Mouse (Mus musculus) adrenal gland, adult 8-10 months (tissue): ENCODE data around the gene Rorb. TPM values are rescaled to one million over a fixed set of nuclear protein-coding genes. Genes with fewer than 3 reads are reported as not detected.

Experiments used
- DNase-seq: peaks from one replicate; pipeline ENCODE4 v3.0.0; 2022
- total RNA-seq, 4 experiments: library from RNA; stranded (reverse); gene quantifications; 2 replicates each; pipeline ENCODE4 v1.2.4; 2022

The Rorb gene
- under 1 TPM; 0.46 to 1.00 (median 0.54) TPM for total RNA-seq

DNA sequence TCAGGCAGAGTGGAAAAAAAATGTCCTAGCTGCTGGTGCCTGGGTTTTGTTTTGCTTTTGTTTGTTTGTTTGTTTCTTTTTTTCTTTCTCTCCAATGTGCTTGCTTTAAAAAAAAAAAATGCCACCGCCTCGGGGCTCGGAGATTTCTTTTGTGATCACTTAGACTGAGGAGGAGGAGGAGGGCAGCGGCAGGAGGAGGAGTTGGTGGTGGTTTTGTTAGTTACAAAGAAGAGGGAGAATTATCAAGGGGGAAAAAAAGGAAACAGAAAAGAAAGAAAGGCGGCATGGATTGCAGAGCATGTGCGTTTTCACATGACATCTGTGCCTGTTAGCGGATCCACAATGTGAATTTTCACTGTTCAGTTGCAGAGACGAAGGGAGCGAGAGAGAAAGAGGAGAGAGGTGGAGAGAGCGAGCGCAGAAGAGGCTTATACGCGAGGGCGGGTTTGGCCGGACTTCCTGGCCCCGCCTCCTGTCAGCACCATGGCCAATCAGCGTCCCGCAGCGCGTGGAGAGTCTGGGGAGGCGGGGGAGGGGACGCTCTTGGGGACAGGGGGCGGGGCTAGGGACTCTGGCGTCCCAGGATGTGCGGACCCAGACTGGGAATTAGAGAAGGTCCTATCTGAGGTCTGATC lies at the start of gene Rorb:
Gene Rorb (minus strand): TSS at position 404 of the 635 bp plus-strand sequence.
- peak; percentile 72 for DNase-seq

DNA sequence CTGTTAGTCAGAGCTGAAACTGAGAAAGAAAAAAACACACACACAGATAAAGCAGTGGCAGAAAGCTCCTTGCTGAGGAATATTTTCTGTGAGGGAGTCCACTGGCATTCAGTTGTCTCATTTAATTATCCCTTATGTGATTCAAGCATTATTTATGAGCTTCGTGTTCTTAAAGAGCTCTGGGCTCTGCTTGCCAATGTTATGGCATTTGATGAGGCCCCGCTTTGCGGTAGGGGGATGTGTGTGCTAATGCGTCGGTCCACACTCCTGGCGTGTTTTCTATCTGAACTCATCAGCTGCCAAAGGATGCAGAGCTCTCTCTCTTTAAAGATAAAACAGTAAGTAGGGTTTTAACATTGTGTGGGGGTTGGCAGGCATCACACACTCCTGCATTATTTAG lies 37.9 kb upstream of the Rorb start:
- no peak for DNase-seq

DNA sequence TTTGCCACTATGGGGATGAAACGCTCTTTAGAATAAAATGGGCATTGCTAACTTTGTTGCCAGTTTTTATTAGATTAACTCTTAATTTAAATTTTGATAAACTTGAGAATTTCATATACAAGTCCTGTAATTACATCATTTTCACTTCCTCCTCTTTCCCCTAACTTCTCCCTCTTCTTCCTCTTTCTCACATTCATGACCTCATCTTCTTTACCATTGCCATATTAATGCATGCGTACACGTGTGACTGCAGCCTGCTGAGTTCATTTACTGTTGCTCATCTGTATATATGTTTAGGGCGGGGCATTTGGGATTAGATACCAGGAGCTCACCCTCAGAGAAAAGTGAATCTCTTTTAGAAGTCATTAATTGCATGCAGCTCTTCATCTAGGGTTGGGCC lies 33.5 kb upstream of the Rorb start:
- DNase-seq = no peak

DNA sequence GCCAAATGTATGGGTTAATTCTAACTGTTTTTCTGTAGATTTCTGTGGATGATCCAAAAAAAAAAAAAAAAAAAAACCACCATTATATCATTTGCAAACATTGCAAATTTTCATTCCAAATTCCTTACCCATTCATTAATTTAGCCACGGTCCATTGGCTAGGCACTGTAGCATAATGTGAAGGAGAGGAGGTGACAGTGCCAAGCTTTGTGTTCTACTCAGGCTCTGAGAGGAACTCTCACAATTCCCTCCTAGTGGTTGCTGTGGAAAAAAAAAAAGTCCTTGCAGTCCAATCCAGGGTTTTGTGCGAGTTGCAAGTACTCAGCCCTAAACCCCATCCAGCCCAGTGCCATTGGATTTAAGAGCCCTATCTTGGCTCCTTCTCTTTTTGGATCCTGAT lies 25.9 kb upstream of the Rorb start:
- DNase-seq = no peak

DNA sequence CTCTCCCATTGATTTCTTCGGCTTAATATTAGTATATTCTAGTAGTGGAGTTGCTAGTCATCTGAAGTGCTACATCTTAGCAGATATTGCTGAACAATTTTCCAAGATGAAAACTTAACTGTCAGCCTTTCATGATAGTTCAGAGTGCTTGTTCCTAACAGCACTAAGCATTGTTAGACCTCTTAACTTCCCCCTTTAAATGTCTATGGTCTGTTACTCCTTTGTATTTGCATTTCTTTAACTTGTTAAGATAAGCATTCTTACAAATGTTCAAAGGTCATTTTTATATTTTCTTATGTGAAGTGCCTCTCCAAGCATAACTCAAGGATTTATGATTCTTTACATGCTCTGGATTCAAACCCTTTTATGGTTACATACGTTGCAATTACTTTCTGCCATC lies 24.8 kb upstream of the Rorb start:
- DNase-seq = no peak

DNA sequence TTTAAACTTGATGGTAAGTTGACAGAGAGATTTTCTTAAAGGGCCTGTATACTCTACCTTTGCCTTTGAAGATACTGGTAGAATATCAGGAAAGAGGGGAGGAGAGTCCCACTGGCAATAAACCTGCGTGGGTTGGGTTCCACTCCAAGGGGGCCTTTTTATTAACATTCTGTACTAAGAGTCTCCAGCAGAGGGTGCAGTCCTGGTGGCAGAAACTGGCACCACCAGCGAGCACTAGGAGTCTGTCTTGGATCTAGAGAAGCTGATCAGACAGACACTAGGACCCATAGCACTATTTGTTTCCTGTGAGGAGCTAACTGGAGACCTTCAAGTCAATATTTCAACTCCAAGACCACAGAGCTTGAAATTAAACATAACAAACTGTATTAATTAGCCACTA lies 11.3 kb upstream of the Rorb start:
- DNase-seq = no peak

DNA sequence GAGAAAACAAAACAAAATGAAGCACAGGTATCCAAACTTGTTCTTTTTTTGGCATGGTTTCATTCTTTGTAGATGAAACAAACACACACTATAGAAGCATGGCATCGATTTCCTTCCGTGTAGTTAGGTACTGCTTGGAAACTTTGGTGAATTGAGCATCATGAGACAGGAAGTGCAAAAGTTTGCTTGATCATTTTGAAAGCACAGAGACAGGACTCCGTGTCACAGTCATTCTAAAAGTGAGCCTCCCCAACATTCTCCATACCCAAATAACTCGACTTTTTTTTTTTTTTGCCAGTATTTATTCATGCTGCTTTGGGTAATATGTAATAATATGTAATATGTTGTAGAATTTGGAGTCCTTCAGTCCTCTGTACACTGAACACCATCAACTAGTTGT lies 1.2 kb upstream of the Rorb start:
- DNase-seq = no peak

DNA sequence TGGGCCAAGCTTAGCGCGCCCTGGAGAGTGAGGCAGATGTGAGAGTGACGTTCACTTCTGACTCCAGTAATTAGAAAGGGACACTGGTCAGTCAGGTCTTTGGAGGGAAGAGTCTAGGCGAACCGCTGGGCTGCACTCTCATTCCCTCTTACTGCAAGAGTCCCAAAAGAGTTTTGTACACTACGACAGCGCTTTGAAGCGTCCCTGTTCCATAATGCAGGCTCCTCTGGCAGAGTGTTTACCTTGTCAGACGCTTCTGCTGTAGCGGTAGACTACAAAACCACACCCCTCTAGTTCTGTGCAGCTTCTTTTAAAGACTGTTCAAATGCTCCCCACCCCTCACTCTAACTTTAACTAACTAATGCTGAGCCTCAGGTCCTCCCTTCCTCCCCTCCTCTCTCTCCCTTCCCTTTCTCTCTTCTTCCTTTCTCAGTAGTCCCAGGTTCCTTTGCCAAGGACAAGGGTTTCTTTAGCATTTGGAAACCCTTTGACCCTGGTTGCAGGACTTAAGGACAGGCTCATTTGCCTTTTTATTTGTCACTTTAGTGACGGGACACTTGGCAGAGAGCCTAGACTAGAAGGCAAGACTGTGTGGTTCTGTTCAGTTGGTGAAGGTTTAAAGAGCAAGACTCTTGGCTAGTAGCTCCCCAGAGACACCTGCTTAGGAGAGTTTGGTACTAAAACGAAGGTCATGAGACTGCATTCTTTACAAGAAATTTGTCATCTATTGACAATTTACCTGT lies 603 bp upstream of the Rorb start:
- peak; percentile 5 for DNase-seq

DNA sequence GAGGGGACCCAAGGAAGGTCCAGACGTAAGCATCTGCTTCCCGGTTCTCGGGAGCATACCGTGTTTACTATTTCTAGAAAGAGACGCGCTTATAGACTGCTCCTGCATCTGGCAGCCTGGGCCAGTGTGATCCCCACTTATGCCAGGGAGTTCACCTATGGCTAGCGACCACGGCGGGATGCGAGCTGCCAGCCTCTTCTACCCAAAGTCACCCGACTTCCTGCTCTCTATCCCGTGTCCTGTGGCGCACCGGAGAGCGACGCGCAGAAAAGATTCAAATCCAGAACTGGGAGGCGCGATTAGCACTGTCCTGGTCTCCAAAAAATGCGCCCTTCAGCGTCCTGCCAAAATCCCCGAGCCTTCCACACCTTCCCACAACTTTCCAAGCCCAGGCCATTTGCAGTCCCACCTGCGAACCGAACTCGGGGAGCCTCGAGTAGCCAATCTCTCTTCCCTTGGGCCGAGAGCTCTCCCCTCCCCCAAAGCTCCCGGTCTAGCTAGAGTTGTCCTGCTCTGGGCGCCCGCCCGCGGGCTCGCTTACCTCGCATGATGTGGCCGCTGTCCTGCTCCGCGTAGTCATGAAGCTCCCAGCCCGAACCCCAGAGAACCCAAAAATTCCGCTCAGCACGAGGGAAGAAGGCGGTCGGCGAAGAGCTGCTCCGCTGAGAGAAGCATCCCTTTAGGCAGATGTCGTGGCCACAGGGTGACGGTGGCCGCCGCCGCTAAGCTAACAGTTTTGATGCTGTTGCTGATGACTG lies 806 bp downstream of the Rorb start:
- DNase-seq = peak; percentile 13

DNA sequence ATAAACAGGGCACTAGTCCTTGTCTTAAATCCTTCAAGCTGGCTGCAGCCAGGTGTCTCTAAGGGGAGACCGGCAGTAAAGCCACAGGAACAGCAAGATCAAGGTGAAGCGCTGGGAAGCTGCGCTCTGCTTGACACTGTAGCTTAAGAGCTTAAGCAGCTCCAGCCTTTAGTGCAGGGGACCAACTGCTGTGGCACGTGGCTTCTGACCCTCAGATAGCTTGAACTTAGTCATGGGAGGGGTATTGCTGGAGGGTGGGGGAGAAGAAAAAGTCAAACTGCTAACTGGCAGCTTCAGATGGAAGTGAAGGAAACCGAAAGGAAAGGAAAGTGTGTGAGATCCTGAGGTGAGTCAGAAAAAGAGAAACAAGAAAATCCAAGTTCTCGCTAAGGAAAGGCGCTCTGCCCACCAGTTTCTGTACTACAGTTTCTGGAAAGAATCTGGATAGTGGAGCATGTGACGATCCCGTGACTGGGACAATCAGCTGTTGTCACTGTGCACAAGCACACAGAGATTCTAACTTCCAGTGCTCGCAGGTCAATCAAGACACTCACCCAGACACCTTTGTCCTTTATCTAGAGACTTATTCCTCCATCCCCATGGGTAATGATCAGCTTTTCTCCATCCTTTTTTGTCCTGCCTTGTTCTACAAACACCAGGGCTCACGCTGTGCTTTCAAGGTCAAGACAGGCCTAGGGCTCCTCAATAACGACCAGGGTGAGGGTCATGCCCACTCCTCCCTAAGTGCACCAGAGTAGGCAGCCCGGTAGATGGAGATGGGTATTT lies 2.2 kb downstream of the Rorb start:
- DNase-seq = no peak

DNA sequence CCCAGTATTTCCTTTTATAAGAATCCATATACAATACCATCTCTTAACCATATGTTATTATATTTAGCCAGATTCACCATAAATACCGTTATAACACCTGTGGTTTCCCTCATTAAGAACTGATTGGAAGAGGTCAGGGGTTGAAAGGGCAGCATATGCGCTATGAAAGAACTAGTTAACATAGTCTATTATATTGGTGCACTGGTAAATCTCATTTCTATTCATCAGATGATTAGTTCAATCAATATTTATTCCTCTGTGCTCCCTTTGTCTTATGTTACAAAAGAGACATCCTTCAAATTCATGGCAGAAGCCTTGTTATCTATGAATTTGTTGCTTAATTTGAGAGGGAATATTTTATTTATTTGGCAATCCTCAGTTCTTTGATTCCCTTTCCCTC lies 6.4 kb downstream of the Rorb start:
- no peak for DNase-seq

DNA sequence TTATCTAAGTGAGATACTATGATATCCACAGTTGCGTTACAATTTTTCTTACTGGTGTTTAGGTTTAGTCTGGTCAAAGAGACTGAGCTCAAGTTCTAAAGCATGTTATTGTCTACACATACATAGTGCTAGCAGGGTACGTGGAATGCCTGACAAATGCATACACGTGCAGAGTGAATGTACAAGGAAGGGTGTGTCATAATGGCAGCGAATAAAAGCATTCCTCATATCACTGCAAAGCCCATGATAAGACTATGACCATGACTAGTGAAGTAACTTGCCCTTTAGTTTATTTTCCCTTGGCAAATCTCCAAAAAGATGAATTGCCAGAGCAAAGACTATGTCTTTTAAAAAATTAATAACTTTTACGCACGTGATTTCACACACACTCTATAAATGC lies 13.8 kb downstream of the Rorb start:
- no peak for DNase-seq

DNA sequence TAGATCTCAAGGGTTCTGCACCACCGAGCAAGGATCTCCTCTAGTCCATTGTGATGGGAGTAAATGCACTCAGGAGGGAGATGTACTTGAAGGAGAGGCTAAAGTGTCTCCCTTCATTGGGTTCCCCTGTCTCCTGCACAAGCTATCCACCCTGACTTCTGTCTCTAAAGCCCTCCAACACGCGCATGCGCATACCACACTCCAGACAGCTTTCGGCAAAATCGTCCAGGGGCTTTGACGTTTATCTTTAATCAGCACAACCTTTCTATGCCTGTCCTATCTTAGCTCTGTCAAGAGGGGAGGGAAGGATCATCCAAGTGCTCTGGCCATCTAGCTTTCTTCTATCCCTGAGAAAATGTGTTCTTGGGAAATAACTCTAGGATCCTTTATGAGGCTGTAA lies 21.6 kb downstream of the Rorb start:
- no peak for DNase-seq

DNA sequence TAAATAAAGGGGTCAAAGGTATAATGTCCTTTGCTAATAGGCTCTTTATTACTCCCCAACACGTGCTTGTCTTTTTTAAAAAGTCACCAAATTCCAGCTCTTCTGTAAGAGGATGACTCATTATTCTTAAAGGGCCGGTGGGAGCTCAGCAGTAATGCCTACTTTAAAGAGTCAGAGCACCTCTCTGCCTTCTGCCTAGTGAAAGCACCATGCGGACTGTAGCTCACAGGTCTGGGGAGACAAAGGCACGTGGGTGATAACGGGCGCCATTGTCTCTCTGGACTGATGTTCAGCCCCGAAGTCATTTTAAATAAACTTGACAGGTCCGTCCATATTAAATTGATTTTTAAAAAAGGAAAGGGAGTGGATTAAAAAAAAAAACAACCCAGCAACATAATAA lies 33.1 kb downstream of the Rorb start:
- no peak for DNase-seq

DNA sequence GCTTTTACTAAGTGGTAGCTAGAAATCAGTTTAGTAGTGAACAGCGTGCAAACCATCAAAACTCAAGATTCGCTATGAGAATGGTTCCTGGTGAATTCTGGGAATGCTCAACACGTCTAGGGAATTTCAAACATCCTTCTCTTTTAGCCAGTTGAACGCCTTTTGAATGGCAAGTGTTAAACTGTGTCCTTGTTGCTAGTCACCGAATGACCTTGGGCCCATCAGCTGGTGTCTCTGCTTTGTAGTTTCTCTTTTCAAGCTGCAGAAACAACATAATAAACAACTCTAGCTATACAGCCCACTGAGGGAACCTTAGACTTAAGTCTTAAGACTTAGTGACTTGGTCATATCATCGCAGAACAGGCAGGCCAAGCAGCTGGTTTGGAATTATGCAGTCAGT lies 36.2 kb downstream of the Rorb start:
- no peak for DNase-seq

DNA sequence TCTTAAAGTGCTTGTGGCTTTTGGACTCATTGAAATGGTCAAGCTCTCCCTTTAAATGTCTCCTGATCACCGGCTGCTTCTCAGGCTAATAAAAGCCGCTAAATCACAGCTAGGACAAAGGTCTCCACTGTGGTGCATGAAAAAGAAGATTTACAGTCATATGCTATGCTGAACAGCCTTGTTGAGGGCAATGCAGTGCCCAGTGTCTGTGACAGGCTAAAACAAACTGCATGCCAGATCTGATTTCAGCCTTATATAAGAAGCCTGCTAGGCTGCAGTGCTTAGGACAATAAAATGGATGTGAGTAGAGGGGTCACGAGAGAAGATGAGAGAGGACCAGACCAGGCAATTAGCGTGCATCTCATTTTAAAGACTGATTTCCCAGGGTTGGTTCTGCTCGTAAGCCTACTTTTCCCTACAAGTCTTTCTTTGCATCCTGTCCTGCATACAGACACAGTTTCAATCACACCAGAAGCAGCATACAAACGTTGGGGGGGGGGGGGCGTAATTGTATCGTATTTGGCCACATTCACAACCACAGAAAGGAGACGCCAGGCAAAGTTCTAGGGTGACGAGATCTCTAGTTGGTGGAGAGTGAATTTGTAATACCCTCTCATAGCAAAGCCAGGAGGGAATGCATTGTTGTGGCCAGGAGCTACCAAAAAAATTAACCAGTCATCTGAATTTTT lies 52.1 kb downstream of the Rorb start:
- no peak for DNase-seq

DNA sequence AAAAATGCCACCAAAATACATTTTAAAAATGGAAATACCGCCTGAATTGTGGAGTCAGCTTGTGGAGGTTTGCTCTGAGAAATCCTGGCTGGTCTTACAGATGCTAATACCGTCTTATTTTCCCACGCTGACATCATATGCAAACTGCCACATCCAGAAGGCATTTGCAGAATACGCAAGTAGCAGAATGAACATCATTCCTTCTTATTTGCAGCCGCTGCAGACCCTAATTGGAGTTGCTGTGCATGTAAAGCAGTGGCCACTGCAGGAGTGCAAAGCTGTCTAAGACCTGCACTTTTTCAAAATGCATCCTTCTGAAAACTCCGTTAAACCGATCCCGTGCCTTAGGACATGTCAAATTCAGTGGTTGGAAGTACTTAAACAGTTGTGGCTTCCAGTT lies 52.8 kb downstream of the Rorb start:
- no peak for DNase-seq

DNA sequence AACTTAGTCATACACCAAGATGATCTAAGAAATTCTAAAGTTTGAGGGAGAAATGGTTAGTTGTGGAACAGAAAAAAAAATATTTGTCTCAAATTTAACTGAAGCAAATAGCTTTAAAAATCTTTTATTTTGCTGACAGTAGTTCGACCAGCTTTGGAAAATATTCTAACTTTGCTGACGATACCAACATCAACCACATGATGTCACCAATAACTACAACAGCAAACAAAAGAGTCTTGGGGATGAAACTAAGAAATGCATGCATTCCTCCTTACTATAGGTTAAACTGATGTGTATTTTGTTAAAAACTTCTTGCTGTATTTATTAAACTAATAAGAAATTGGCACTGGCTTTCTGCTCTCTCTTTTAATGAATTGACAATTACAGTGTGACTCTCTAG lies 67.9 kb downstream of the Rorb start:
- DNase-seq = no peak

DNA sequence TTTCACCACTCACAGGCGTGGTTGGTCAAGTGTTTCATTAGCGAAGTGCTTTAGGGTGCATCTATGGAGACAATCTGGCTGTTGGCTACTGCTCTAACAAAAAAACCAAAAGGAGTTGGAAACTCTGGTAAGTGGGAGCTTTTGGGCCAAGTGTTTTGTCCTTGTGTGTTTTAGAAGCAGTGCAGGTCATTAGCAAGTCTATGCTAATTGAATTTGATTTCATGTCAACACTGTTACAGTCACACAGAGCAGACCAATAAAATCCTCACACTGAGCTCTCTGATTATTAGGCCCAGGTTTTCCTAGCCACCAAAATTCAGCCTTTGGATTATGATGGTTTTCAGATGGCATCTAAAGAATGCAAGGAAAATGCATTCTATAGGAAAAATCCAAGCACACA lies 70.2 kb downstream of the Rorb start:
- no peak for DNase-seq

DNA sequence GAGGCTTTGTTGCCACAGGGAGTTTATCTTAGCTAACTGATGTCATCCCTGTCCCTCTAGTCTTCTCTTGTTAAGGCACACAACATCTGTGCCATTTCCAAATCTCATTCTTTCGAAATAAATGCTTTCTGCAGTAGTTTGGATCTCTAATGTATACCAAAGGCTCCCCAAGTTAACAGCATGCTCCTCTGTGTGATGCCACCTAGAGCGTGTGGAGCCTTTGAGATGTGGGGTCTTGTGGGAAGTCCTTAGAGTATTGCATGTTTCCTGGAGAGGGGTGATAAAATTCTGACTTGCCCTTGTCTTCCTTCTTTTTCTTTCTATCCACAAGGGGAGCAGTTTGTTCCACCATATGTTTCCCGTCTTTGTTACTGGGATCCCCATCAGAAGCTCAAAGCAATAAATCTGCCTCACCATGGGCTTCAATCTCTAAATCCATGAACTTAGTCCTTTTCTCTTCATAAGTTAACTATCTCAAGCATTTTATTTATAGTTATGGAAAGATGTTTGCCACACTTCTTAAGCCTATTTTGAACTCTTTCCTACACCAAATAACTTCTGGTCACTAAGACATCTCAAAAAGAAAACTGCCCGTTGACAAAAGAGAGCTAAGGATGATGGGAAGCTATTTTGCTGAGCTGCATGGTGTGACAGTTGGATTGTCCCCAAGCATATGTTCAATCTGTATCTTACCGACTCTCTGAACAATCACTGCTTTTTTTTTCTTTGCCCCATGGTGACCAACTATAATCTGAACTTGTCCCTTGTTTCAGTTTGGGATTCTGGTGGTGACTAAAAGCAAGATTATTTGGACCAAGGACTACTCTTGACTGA lies 76.3 kb downstream of the Rorb start:
- DNase-seq = no peak

DNA sequence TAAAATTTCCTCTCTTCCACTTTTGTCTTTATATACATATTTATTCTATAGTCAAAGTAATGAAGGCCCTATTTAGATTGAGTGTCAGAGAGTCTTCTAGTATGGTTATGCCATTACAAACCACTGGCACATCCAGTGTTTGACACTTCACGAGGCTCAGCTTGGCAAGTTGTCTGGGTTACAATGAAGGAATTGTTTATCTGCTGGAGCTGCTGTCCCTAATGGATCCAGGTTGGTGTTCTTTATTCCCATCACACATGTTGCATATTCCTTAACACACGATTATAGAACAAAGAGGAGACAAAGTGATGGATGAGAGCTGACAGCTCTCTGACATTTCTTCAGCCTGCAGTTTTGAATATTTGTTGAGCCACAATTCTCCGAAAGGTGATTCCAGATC lies 77.0 kb downstream of the Rorb start:
- no peak for DNase-seq
